Mouse (Mus musculus) CH12.LX (cell line): ENCODE data around the gene Zfp629. TPM values are rescaled to one million over a fixed set of nuclear protein-coding genes. Genes with fewer than 3 reads are reported as not detected.

Experiments used
- DNase-seq: peaks from one replicate; pipeline ENCODE4 v3.0.0-alpha.2; 2013; ENCODE audit errors: extremely low read depth
- H3K27ac ChIP-seq: 2 replicates; pipeline ENCODE4 v1.5.1; 2012; ENCODE audit warnings: low read depth, mild to moderate bottlenecking, control low read depth, moderate library complexity; ENCODE audit not compliant: insufficient read depth
- H3K27me3 ChIP-seq: replicated peaks from 2 replicates; pipeline ENCODE3; 2012; ENCODE audit warnings: inconsistent platforms
- H3K36me3 ChIP-seq, 2 experiments: replicated peaks in 1 of 2; 2 replicates each; pipeline versions ENCODE3 to v1.6.1; 2012; ENCODE audit warnings: inconsistent platforms in 1 of 2, low read length in 1 of 2, mild to moderate bottlenecking in 1 of 2, mixed read lengths in 1 of 2, moderate library complexity in 1 of 2; ENCODE audit not compliant: control insufficient read depth in 1 of 2, insufficient read depth in 1 of 2
- H3K4me1 ChIP-seq, 2 experiments: 2 replicates each; pipeline ENCODE4 v1.6.1; 2012; ENCODE audit warnings: inconsistent platforms in 1 of 2, moderate library complexity in 1 of 2; ENCODE audit not compliant: insufficient read depth in 2 of 2, control insufficient read depth in 1 of 2
- H3K4me2 ChIP-seq: 2 replicates; pipeline ENCODE4 v1.6.1; 2012; ENCODE audit warnings: low read depth, mild to moderate bottlenecking, control low read depth; ENCODE audit not compliant: poor library complexity, insufficient read depth, severe bottlenecking
- H3K4me3 ChIP-seq, 3 experiments: fragments of 150-350 bp in 1 of 3; sonication (generic) in 1 of 3; replicated peaks in 1 of 3; 2 replicates each; pipeline versions ENCODE3 to v1.5.1; 2011 to 2012; ENCODE audit warnings: low read depth in 2 of 3, low read length in 2 of 3, mild to moderate bottlenecking in 2 of 3, moderate library complexity in 2 of 3, control low read depth in 1 of 3, improper control_type of control experiment in 1 of 3, inconsistent platforms in 1 of 3, mixed read lengths in 1 of 3; ENCODE audit not compliant: poor library complexity in 1 of 3
- H3K79me2 ChIP-seq: replicated peaks from 2 replicates; pipeline ENCODE4 v1.6.1; 2012; ENCODE audit warnings: mild to moderate bottlenecking, moderate library complexity; ENCODE audit not compliant: control insufficient read depth, poor library complexity, insufficient read depth, severe bottlenecking; ENCODE audit errors: extremely low read depth
- H3K9ac ChIP-seq: 2 replicates; pipeline ENCODE4 v1.6.1; 2012; ENCODE audit warnings: low read depth, mild to moderate bottlenecking, control low read depth, moderate library complexity; ENCODE audit not compliant: insufficient read depth
- H3K9me3 ChIP-seq: replicated peaks from 2 replicates; pipeline ENCODE3; 2012; ENCODE audit warnings: low read length, inconsistent platforms, mixed read lengths
- BHLHE40 ChIP-seq: IDR thresholded peaks from 2 replicates; pipeline ENCODE4 v1.6.1; 2011; ENCODE audit warnings: mild to moderate bottlenecking, low read depth, low read length, improper control_type of control experiment
- CHD1 ChIP-seq: IDR thresholded peaks from 2 replicates; pipeline ENCODE4 v1.6.1; 2012; ENCODE audit warnings: low read depth, low read length, improper control_type of control experiment, inconsistent platforms
- CHD2 ChIP-seq: IDR thresholded peaks from 2 replicates; pipeline ENCODE4 v1.6.1; 2011; ENCODE audit warnings: low read length, improper control_type of control experiment
- ETS1 ChIP-seq: conservative IDR thresholded peaks from 2 replicates; pipeline ENCODE4 v1.6.1; 2012; ENCODE audit warnings: low read depth, mild to moderate bottlenecking, inconsistent platforms, low read length, improper control_type of control experiment, moderate library complexity
- JUN ChIP-seq: IDR thresholded peaks from 2 replicates; pipeline ENCODE4 v1.6.1; 2011; ENCODE audit warnings: low read depth, mild to moderate bottlenecking, low read length, improper control_type of control experiment, moderate library complexity; ENCODE audit not compliant: insufficient read depth
- MEF2A ChIP-seq: IDR thresholded peaks from 2 replicates; pipeline ENCODE4 v1.6.1; 2014; ENCODE audit warnings: low read depth, mild to moderate bottlenecking, inconsistent platforms, low read length, improper control_type of control experiment, borderline replicate concordance
- MXI1 ChIP-seq: IDR thresholded peaks from 2 replicates; pipeline ENCODE4 v1.6.1; 2011; ENCODE audit warnings: mild to moderate bottlenecking, low read depth, low read length, improper control_type of control experiment
- MYC ChIP-seq: IDR thresholded peaks from 2 replicates; pipeline ENCODE4 v1.6.1; 2011; ENCODE audit warnings: low read depth, mild to moderate bottlenecking, improper control_type of control experiment, low read length
- PAX5 ChIP-seq: IDR thresholded peaks from 2 replicates; pipeline ENCODE4 v1.6.1; 2012; ENCODE audit warnings: low read length, inconsistent platforms, mixed read lengths
- POLR2AphosphoS2 ChIP-seq: IDR thresholded peaks from 2 replicates; pipeline ENCODE4 v1.6.1; 2011; ENCODE audit warnings: low read depth, low read length, improper control_type of control experiment
- RAD21 ChIP-seq: IDR thresholded peaks from 2 replicates; pipeline ENCODE4 v1.6.1; 2011; ENCODE audit warnings: low read depth, mild to moderate bottlenecking, low read length, improper control_type of control experiment, moderate library complexity
- SIN3A ChIP-seq: IDR thresholded peaks from 2 replicates; pipeline ENCODE4 v1.6.1; 2012; ENCODE audit warnings: low read length, improper control_type of control experiment, inconsistent platforms
- SMC3 ChIP-seq: IDR thresholded peaks from 2 replicates; pipeline ENCODE4 v1.6.1; 2011; ENCODE audit warnings: low read depth, low read length, improper control_type of control experiment
- TCF12 ChIP-seq: IDR thresholded peaks from 2 replicates; pipeline ENCODE4 v1.6.1; 2014; ENCODE audit warnings: low read depth, mild to moderate bottlenecking, inconsistent platforms, low read length, improper control_type of control experiment
- ZKSCAN1 ChIP-seq: IDR thresholded peaks from 2 replicates; pipeline ENCODE4 v1.6.1; 2012; ENCODE audit warnings: low read depth, inconsistent platforms, low read length, improper control_type of control experiment, borderline replicate concordance
- ZNF384 ChIP-seq: IDR thresholded peaks from 2 replicates; pipeline ENCODE4 v1.6.1; 2012; ENCODE audit warnings: low read depth, low read length, improper control_type of control experiment, inconsistent platforms
- dilution Hi-C: fragments of 300-500 bp; cut with MboI; formaldehyde crosslinking; loops from 2 replicates; pipeline ENCODE4 v1.14.3; 2020; ENCODE audit warnings: low sequenced_read_pairs; ENCODE audit not compliant: extremely low pct_unique_long_range_greater_than_20kb, extremely low pct_ligation_motif_present
- in situ Hi-C: fragments of 300-500 bp; cut with MboI; formaldehyde crosslinking; loops from 3 replicates; pipeline ENCODE4 v1.14.3; 2019; ENCODE audit warnings: low sequenced_read_pairs, low pct_ligation_motif_present, low pct_unique_long_range_greater_than_20kb, mixed read lengths
- polyA plus RNA-seq: library from polyadenylated mRNA; unstranded; fragments of >175 nt; gene quantifications from 2 replicates; pipeline ENCODE4 v1.2.1, GENCODE M21; 2012; ENCODE audit warnings: low read depth; ENCODE audit not compliant: insufficient read length
- total RNA-seq, 2 experiments: library from RNA; depleted of rRNA; stranded (reverse); fragments of 300-350 nt in 1 of 2; fragments of >200 nt in 1 of 2; gene quantifications; 2 replicates each; pipeline ENCODE4 v1.2.3; 2012 to 2014

Zfp629 gene
- total and polyA plus RNA-seq, 3 experiments, result 0.38 to 3.2 (median 0.94) TPM

DNA sequence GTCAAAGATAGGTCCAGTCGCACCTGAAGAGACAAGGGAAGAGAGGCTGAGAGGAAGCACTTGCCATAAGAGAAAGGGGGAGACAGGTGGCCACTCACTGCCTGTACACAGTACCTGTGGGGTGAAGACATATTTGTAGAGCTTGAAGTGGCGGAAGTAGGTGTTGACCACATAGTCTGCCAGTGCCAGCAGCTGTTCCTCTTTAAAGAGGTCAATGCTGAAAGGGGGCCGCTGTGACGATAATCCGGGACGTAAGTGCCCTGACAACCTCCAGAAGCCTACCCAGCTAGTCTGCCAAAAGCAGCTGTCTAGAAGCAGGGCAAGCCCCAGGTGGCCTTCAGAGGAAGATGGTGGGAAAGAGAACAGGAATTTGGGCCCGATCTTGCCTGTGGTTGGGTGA is 30.6 kb downstream of the Zfp629 start:
- H3K36me3 ChIP-seq, result peaks cover 37 to 67% of the 10 kb centered on the region in 2 experiments
- in situ Hi-C loops (no loop called here), dilution Hi-C loops (no loop called here)
- H3K4me3 ChIP-seq, result no peak overlapping the region
- no peaks in the 10 kb centered on the region for H3K9me3 ChIP-seq
- no peak for TF ChIP-seq CHD1
- TF ChIP-seq CHD2, result no peak
- TF ChIP-seq MYC, result no peak
- TF ChIP-seq SIN3A, result no peak
- no peak for TF ChIP-seq MXI1
- TF ChIP-seq ETS1, result no peak
- peaks cover 13% of the 10 kb centered on the region for H3K79me2 ChIP-seq
- H3K27me3 ChIP-seq, result no peaks in the 10 kb centered on the region
- peaks cover 7 to 19% of the 10 kb centered on the region in 2 experiments; a peak in 3 of 4 replicates for H3K4me1 ChIP-seq
- DNase-seq, result no peak
- no peak overlapping the region for H3K9ac ChIP-seq
- H3K27ac ChIP-seq, result no peak overlapping the region
- no peak overlapping the region for H3K4me2 ChIP-seq

- Histone ChIP-seq H3K4me3 (no peak overlapping the region), H3K36me3 (peaks cover 42 to 76% of the 10 kb centered on the region in 2 experiments), H3K9me3 (no peaks in the 10 kb centered on the region), H3K4me2 (no peak overlapping the region), H3K27ac (no peak overlapping the region), H3K4me1 (peaks cover 3 to 11% of the 10 kb centered on the region in 2 experiments; a peak in 3 of 4 replicates), H3K27me3 (no peaks in the 10 kb centered on the region), H3K79me2 (no peaks in the 10 kb centered on the region)
- in situ Hi-C loops, result no loop called here
- dilution Hi-C loops, result no loop called here
- no peak for DNase-seq
- TF ChIP-seq MEF2A (no peak), BHLHE40 (no peak), SIN3A (no peak), MXI1 (no peak), CHD1 (no peak), JUN (no peak), ZKSCAN1 (no peak), SMC3 (no peak), RAD21 (no peak)
- TF ChIP-seq, all 38 proteins: peak for 0
- H3K9ac ChIP-seq, result no peak overlapping the region
These were observed 32.3 kb downstream of the Zfp629 start for GRCm38 (mm10) chr7:127583260-127583659.

GRCm38 (mm10) chr7:127574115-127574514 is 41.5 kb downstream of the Zfp629 start:
- Histone ChIP-seq H3K36me3 (peaks cover 15 to 44% of the 10 kb centered on the region in 2 experiments), H3K79me2 (peaks cover 19% of the 10 kb centered on the region), H3K9me3 (no peaks in the 10 kb centered on the region), H3K27me3 (no peaks in the 10 kb centered on the region), H3K9ac (peak overlapping the region; percentile 64; the same call in 1 of the 2 replicates), H3K4me1 (peaks cover 6 to 23% of the 10 kb centered on the region in 2 experiments; a peak in 3 of 4 replicates), H3K4me3 (peak overlapping the region; percentile 70 to 88 (median 74)), H3K27ac (no peak overlapping the region), H3K4me2 (peak overlapping the region; percentile 70)
- in situ Hi-C loops, result no loop called here
- TF ChIP-seq PAX5, result no peak
- peak; percentile 66 for TF ChIP-seq BHLHE40
- TF ChIP-seq MYC, result no peak
- TF ChIP-seq ETS1, result no peak
- no peak for TF ChIP-seq ZNF384
- no peak for TF ChIP-seq POLR2AphosphoS2
- TF ChIP-seq TCF12, result no peak
- DNase-seq, result no peak
- dilution Hi-C loops, result no loop called here
